Mouse (Mus musculus) liver, postnatal 0 days (tissue): Measurements from ENCODE around the gene Agap1.

Experiments used
- CTCF ChIP-seq: sonication (generic); IDR thresholded peaks from 2 replicates; pipeline ENCODE4 v1.5.1; 2016; ENCODE audit warnings: antibody characterized with exemption, low read depth
- EP300 ChIP-seq: IDR thresholded peaks from 2 replicates; pipeline ENCODE4 v1.6.1; 2016; ENCODE audit warnings: antibody characterized with exemption, low read depth, mild to moderate bottlenecking

DNA sequence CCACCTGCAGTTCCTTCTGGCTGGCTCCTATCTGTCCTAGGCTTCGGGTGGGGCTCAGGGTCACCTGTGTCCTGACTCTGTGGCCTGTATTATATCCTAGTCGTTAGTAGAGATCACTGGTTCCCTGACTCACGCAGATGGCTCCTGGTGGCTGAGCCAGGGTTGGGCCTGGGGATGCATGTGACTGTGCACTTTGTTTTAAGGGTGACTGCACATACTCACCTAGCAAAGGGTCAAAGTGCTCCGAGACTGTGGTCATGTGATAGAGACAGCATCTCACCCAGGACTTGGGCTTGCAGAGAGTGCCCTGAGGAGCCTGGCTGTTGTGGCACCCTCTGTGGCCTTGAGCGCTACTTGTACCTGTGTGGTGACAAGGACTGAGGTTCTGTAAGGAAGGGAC is 22.4 kb downstream of the Agap1 start:
- TF ChIP-seq CTCF (no peak), EP300 (no peak)
